ENCODE assay signal across 1 mouse cellular context in the genomic region with DNA sequence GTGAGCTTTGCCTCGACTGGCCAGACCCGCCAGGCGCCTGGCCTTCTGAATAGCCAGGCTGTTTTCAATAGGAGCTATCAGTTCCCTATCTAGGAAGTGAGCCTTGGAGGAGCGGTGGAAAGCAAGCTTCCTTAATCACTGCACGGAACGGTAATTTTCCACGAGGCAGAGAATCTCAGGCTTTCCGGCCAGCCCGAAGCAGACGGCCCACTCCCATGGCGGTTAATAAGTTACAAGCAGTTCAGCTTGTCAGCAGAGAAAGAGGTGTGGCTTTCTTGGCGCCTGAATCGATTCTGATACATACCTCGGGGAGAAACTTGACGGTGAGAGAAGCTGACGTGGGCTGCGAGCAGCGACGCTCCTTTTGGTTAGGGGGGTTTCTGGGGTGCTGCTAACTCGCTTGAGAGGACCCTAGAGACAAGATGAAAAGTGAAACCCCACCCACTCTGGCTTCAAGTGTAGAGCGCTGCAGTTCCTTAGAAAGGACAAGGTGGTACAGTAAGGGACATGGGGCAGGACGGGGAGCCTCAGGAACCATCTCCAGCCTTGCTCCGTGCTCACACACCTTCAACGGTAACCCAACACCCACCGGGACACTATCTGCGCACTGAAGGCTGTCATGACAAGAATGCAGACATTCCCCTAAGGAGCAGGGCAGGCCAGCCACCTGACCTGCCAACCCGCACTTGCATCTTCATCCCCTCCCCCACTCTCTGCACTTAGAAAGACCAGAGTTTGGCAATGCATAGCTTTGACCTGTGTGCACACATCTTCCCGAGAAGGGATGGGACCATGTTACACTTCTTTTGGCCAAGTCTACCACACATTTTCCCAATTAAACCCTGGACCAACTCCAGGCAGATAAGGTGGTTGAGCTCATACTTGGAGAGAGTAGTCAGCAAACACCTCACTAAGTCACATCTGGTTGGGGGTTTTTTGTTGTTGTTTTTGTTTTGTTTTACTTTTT.
TF ChIP-seq lines count a peak whose summit lies in the region.

No protein-coding gene starts in this region.

TF ChIP-seq in myocyte, 11 proteins besides CTCF, POLR2A, EP300 and RAD21 (continued from another document):
- no peak for TF ChIP-seq MYOD1 (IDR thresholded peaks at IDR 0.05; ENCODE audit: control insufficient read depth in 1 of 3, insufficient read length in 2 of 3, low read depth in 2 of 3)
- TF ChIP-seq CEBPB (IDR thresholded peaks at IDR 0.05; ENCODE audit: insufficient read depth, poor library complexity, severe bottlenecking) = no peak
- TF ChIP-seq TCF3 (IDR thresholded peaks at IDR 0.05; ENCODE audit: insufficient read length, low read depth) = no peak
- TF ChIP-seq E2F4 (IDR thresholded peaks at IDR 0.05; ENCODE audit: insufficient read depth) = no peak
- no peak for TF ChIP-seq USF1 (IDR thresholded peaks at IDR 0.05; ENCODE audit: low read depth)
- TF ChIP-seq MAX (IDR thresholded peaks at IDR 0.05; ENCODE audit: low read depth) = no peak
- TF ChIP-seq SRF (IDR thresholded peaks at IDR 0.05; ENCODE audit: control insufficient read depth, insufficient read length, low read depth) = no peak
- no peak for TF ChIP-seq MYOG (IDR thresholded peaks at IDR 0.05; ENCODE audit: control insufficient read depth in 1 of 3, insufficient read depth in 1 of 3, insufficient read length in 2 of 3, low read depth in 2 of 3)
- no peak for TF ChIP-seq POLR2AphosphoS2 (IDR thresholded peaks at IDR 0.05; ENCODE audit: insufficient read length, low read depth)
- no peak for TF ChIP-seq TCF12 (IDR thresholded peaks at IDR 0.05; ENCODE audit: insufficient read depth, poor library complexity, severe bottlenecking)
